Mouse (Mus musculus): ENCODE data around the gene Nt5dc3. TPM values are rescaled to one million over a fixed set of nuclear protein-coding genes. Genes with fewer than 3 reads are reported as not detected.

The Nt5dc3 gene
- total and polyA plus RNA-seq, 3 experiments, result 4.6 to 15.9 (median 6.5) TPM

- H3K9ac ChIP-seq (ENCODE audit: insufficient read depth, low read depth), result no peak overlapping the region
- DNase-seq (ENCODE audit: extremely low read depth), result no peak
- H3K36me3 ChIP-seq (replicated peaks in 1 of 2; ENCODE audit: control insufficient read depth in 1 of 2, insufficient read depth in 1 of 2, low read length in 1 of 2), result peaks cover 29 to 94% of the 10 kb centered on the region in 2 experiments
- dilution Hi-C loops (cut with MboI; ENCODE audit: extremely low pct_ligation_motif_present, extremely low pct_unique_long_range_greater_than_20kb, low sequenced_read_pairs) (no loop called here), in situ Hi-C loops (cut with MboI; ENCODE audit: low pct_ligation_motif_present, low pct_unique_long_range_greater_than_20kb, low sequenced_read_pairs) (no loop called here)
- H3K79me2 ChIP-seq (replicated peaks; ENCODE audit: control insufficient read depth, extremely low read depth, insufficient read depth, poor library complexity, severe bottlenecking), result no peaks in the 10 kb centered on the region
- H3K9me3 ChIP-seq (replicated peaks; ENCODE audit: low read length), result no peaks in the 10 kb centered on the region
- H3K4me1 ChIP-seq (ENCODE audit: control insufficient read depth in 1 of 2, insufficient read depth in 2 of 2), result peaks cover 0 to 11% of the 10 kb centered on the region in 2 experiments; a peak in 2 of 4 replicates
- no peak overlapping the region for H3K27ac ChIP-seq (ENCODE audit: insufficient read depth, low read depth)
- H3K4me3 ChIP-seq (replicated peaks in 1 of 3; ENCODE audit: low read depth in 2 of 3, low read length in 2 of 3, poor library complexity in 1 of 3), result no peak overlapping the region
- H3K4me2 ChIP-seq (ENCODE audit: insufficient read depth, low read depth, poor library complexity, severe bottlenecking), result no peak overlapping the region
- no peaks in the 10 kb centered on the region for H3K27me3 ChIP-seq (replicated peaks)
- TF ChIP-seq IRF4 (IDR thresholded peaks at IDR 0.05; ENCODE audit: low read depth, low read length), result no peak
- TF ChIP-seq NRF1 (IDR thresholded peaks at IDR 0.05; ENCODE audit: low read depth, low read length), result no peak
- TF ChIP-seq MXI1 (IDR thresholded peaks at IDR 0.05; ENCODE audit: low read depth, low read length), result no peak
- TF ChIP-seq POLR2AphosphoS2 (IDR thresholded peaks at IDR 0.05; ENCODE audit: low read depth, low read length), result no peak
- no peak for TF ChIP-seq MAFK (IDR thresholded peaks at IDR 0.05; ENCODE audit: insufficient replicate concordance, low read length)
- no peak for TF ChIP-seq ETS1 (conservative IDR thresholded peaks at IDR 0.05; ENCODE audit: low read depth, low read length)
- TF ChIP-seq ZMIZ1 (IDR thresholded peaks at IDR 0.05; ENCODE audit: low read depth, low read length), result no peak
These were observed 35.7 kb downstream of the Nt5dc3 start for GRCm38 (mm10) chr10:86814292-86815131.

- no peak overlapping the region for H3K4me2 ChIP-seq (ENCODE audit: insufficient read depth, low read depth, poor library complexity, severe bottlenecking)
These were observed 36.3 kb downstream of the Nt5dc3 start for GRCm38 (mm10) chr10:86815133-86815532.

GRCm38 (mm10) chr10:86819649-86820165 lies 40.9 kb downstream of the Nt5dc3 start:
- no peak for DNase-seq (ENCODE audit: extremely low read depth)
- Histone ChIP-seq H3K9me3 (replicated peaks; ENCODE audit: low read length) (no peaks in the 10 kb centered on the region), H3K36me3 (replicated peaks in 1 of 2; ENCODE audit: control insufficient read depth in 1 of 2, insufficient read depth in 1 of 2, low read length in 1 of 2) (peaks cover 50 to 94% of the 10 kb centered on the region in 2 experiments), H3K27me3 (replicated peaks) (no peaks in the 10 kb centered on the region), H3K4me1 (ENCODE audit: control insufficient read depth in 1 of 2, insufficient read depth in 2 of 2) (0 out of 4 replicates have a peak, but pooled peaks cover 0 to 3% of the 10 kb centered on the region in 2 experiments), H3K4me3 (replicated peaks in 1 of 3; ENCODE audit: low read depth in 2 of 3, low read length in 2 of 3, poor library complexity in 1 of 3) (no peak overlapping the region), H3K79me2 (replicated peaks; ENCODE audit: control insufficient read depth, extremely low read depth, insufficient read depth, poor library complexity, severe bottlenecking) (no peaks in the 10 kb centered on the region), H3K9ac (ENCODE audit: insufficient read depth, low read depth) (no peak overlapping the region), H3K27ac (ENCODE audit: insufficient read depth, low read depth) (no peak overlapping the region), H3K4me2 (ENCODE audit: insufficient read depth, low read depth, poor library complexity, severe bottlenecking) (no peak overlapping the region)
- in situ Hi-C loops (cut with MboI; ENCODE audit: low pct_ligation_motif_present, low pct_unique_long_range_greater_than_20kb, low sequenced_read_pairs), result no loop called here
- dilution Hi-C loops (cut with MboI; ENCODE audit: extremely low pct_ligation_motif_present, extremely low pct_unique_long_range_greater_than_20kb, low sequenced_read_pairs), result no loop called here
- TF ChIP-seq E2F4 (IDR thresholded peaks at IDR 0.05; ENCODE audit: insufficient replicate concordance, low read depth, low read length) (no peak), GABPA (IDR thresholded peaks at IDR 0.05; ENCODE audit: insufficient replicate concordance, low read depth, low read length) (no peak), MXI1 (IDR thresholded peaks at IDR 0.05; ENCODE audit: low read depth, low read length) (no peak), IRF4 (IDR thresholded peaks at IDR 0.05; ENCODE audit: low read depth, low read length) (no peak), CHD1 (IDR thresholded peaks at IDR 0.05; ENCODE audit: low read depth, low read length) (no peak), TBP (conservative IDR thresholded peaks at IDR 0.05; ENCODE audit: low read depth, low read length) (no peak)

More at GRCm38 (mm10) chr10:86815133-86815532, 36.3 kb downstream of the Nt5dc3 start:
- Histone ChIP-seq H3K9me3 (replicated peaks; ENCODE audit: low read length) (no peaks in the 10 kb centered on the region), H3K36me3 (replicated peaks in 1 of 2; ENCODE audit: control insufficient read depth in 1 of 2, insufficient read depth in 1 of 2, low read length in 1 of 2) (peaks cover 35 to 94% of the 10 kb centered on the region in 2 experiments), H3K27ac (ENCODE audit: insufficient read depth, low read depth) (no peak overlapping the region), H3K4me1 (ENCODE audit: control insufficient read depth in 1 of 2, insufficient read depth in 2 of 2) (peaks cover 0 to 5% of the 10 kb centered on the region in 2 experiments; a peak in 1 of 4 replicates), H3K4me3 (replicated peaks in 1 of 3; ENCODE audit: low read depth in 2 of 3, low read length in 2 of 3, poor library complexity in 1 of 3) (no peak overlapping the region), H3K27me3 (replicated peaks) (no peaks in the 10 kb centered on the region), H3K79me2 (replicated peaks; ENCODE audit: control insufficient read depth, extremely low read depth, insufficient read depth, poor library complexity, severe bottlenecking) (no peaks in the 10 kb centered on the region), H3K9ac (ENCODE audit: insufficient read depth, low read depth) (no peak overlapping the region)
- in situ Hi-C loops (cut with MboI; ENCODE audit: low pct_ligation_motif_present, low pct_unique_long_range_greater_than_20kb, low sequenced_read_pairs), result no loop called here
- DNase-seq (ENCODE audit: extremely low read depth), result no peak
- TF ChIP-seq TCF12 (IDR thresholded peaks at IDR 0.05; ENCODE audit: low read depth, low read length), result no peak
- no peak for TF ChIP-seq MEF2A (IDR thresholded peaks at IDR 0.05; ENCODE audit: borderline replicate concordance, low read depth, low read length)
- no peak for TF ChIP-seq GABPA (IDR thresholded peaks at IDR 0.05; ENCODE audit: insufficient replicate concordance, low read depth, low read length)
- TF ChIP-seq JUN (IDR thresholded peaks at IDR 0.05; ENCODE audit: insufficient read depth, low read depth, low read length), result no peak
- dilution Hi-C loops (cut with MboI; ENCODE audit: extremely low pct_ligation_motif_present, extremely low pct_unique_long_range_greater_than_20kb, low sequenced_read_pairs), result no loop called here
